Mouse (Mus musculus) bone marrow macrophage, adult 2 months (primary cell): ENCODE data around the gene Srf.

Source experiments
- CTCF ChIP-seq: IDR thresholded peaks from 2 replicates; pipeline ENCODE4 v1.5.1; 2012; ENCODE audit warnings: low read depth, mild to moderate bottlenecking, low read length, moderate library complexity
- POLR2A ChIP-seq: IDR thresholded peaks from 2 replicates; pipeline ENCODE4 v1.6.1; 2012; ENCODE audit warnings: mild to moderate bottlenecking, low read depth, low read length, borderline replicate concordance

DNA sequence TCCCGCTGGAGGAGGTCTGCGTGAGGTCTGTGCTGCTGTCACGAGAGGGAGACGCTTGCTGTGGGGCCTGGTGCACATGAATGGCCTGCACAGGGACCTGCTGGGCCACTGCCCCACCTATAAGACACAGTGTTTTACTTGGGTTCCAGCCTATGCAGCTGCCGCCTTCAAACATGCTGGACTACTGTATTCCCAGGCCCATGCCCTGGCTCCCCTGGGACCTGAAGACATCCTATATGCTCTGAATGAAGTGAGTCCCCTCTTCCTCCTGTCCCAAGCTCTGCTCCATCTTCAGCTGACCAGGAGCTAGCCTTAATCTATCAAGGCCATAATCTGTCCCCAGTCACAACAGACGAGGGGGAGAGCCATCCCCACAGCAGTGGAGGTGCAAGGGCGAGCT, 5.1 kb downstream of the Srf start:
- TF ChIP-seq POLR2A (no peak), CTCF (no peak)
